Mouse (Mus musculus) frontal cortex, adult (tissue): ENCODE measurements at regions not wholly inside any gene's neighbourhood (a gene's known extent, or its start where the extent isn't known, plus 50 kb on each side); places are given as distances from the start of the nearest gene placed in this dataset.
"Not testable (repeated sequence)": the region's sequence is repeated elsewhere in the genome, so short reads cannot be mapped to it uniquely, and the experiment has no call there.

Experiments used
- ATAC-seq: cut with Nextera tagmentation; 2 replicates; pipeline ENCODE4 v1.9.2; 2017; ENCODE audit warnings: mild to moderate bottlenecking, moderate library complexity, mixed read lengths; ENCODE audit not compliant: low TSS enrichment

- no peak for ATAC-seq
Observed at GRCm38 (mm10) chr4:105641582-105641981, 148.1 kb upstream of the Gm12728 start.

- no peak for ATAC-seq
Observed at GRCm38 (mm10) chr4:105648820-105649446, 140.7 kb upstream of the Gm12728 start.

GRCm38 (mm10) chr4:105649447-105649833 lies 140.2 kb upstream of the Gm12728 start:
- ATAC-seq: no peak

- ATAC-seq: no peak
Observed at GRCm38 (mm10) chr4:105656071-105656655, 133.5 kb upstream of the Gm12728 start.

GRCm38 (mm10) chr4:105658581-105658980 lies 131.1 kb upstream of the Gm12728 start:
- no peak for ATAC-seq

- ATAC-seq: no peak
Observed at GRCm38 (mm10) chr4:105676690-105677089, 113.0 kb upstream of the Gm12728 start.

- no peak for ATAC-seq
Observed at GRCm38 (mm10) chr4:105690716-105691115, 99.0 kb upstream of the Gm12728 start.

- ATAC-seq: no peak
Observed at GRCm38 (mm10) chr4:105692380-105692779, 97.3 kb upstream of the Gm12728 start.

- ATAC-seq: no peak
Observed at GRCm38 (mm10) chr4:105695895-105696294, 93.8 kb upstream of the Gm12728 start.

- ATAC-seq: no peak
Observed at GRCm38 (mm10) chr4:105697123-105697522, 92.5 kb upstream of the Gm12728 start.

GRCm38 (mm10) chr4:105702036-105702435 lies 87.6 kb upstream of the Gm12728 start:
- ATAC-seq: no peak

GRCm38 (mm10) chr4:105703408-105703807 lies 86.3 kb upstream of the Gm12728 start:
- no peak for ATAC-seq

GRCm38 (mm10) chr4:105704271-105704670 lies 85.4 kb upstream of the Gm12728 start:
- ATAC-seq: no peak

- no peak for ATAC-seq
Observed at GRCm38 (mm10) chr4:105705996-105706395, 83.7 kb upstream of the Gm12728 start.

GRCm38 (mm10) chr4:105708080-105708796 lies 81.4 kb upstream of the Gm12728 start:
- ATAC-seq: no peak

- peak; percentile 57; the same call in 1 of the 2 replicates for ATAC-seq
Observed at GRCm38 (mm10) chr4:105713956-105714355, 75.7 kb upstream of the Gm12728 start.

- no peak for ATAC-seq
Observed at GRCm38 (mm10) chr4:105718080-105718479, 71.6 kb upstream of the Gm12728 start.

GRCm38 (mm10) chr4:105728696-105729095 lies 61.0 kb upstream of the Gm12728 start:
- no peak for ATAC-seq

GRCm38 (mm10) chr4:105730900-105731299 lies 58.8 kb upstream of the Gm12728 start:
- ATAC-seq: no peak

- ATAC-seq: not testable (repeated sequence)
Observed at GRCm38 (mm10) chr4:105735116-105735515, 54.6 kb upstream of the Gm12728 start.
